Mouse (Mus musculus): ENCODE measurements around the gene Nt5c3. TPM values are rescaled to one million over a fixed set of nuclear protein-coding genes. Genes with fewer than 3 reads are reported as not detected.

Gene Nt5c3
- polyA plus RNA-seq, 1 experiment, result 9.9 TPM

GRCm38 (mm10) chr6:56902606-56903520 lies 20.9 kb downstream of the Nt5c3 start:
- Histone ChIP-seq H3K4me3 (no peak overlapping the region), H3K27me3 (ENCODE audit: control insufficient read depth, insufficient read depth, insufficient read length) (no peaks in the 10 kb centered on the region), H3K36me3 (ENCODE audit: control insufficient read depth, insufficient read depth) (no peaks in the 10 kb centered on the region), H3K79me2 (ENCODE audit: control insufficient read depth, insufficient read depth) (peaks cover 3% of the 10 kb centered on the region), H3K4me2 (ENCODE audit: low read depth) (no peak overlapping the region), H3ac (ENCODE audit: control insufficient read depth, insufficient read length) (no peak overlapping the region)
- no peak for TF ChIP-seq REST (IDR thresholded peaks at IDR 0.05; ENCODE audit: insufficient read depth, insufficient read length)
- TF ChIP-seq CEBPB (IDR thresholded peaks at IDR 0.05; ENCODE audit: insufficient read depth, poor library complexity, severe bottlenecking), result no peak
- no peak for TF ChIP-seq TCF12 (IDR thresholded peaks at IDR 0.05; ENCODE audit: insufficient read depth, poor library complexity, severe bottlenecking)
- TF ChIP-seq MYOD1 (IDR thresholded peaks at IDR 0.05; ENCODE audit: control insufficient read depth in 1 of 3, insufficient read length in 2 of 3, low read depth in 2 of 3), result no peak
- no peak for TF ChIP-seq MYOG (IDR thresholded peaks at IDR 0.05; ENCODE audit: control insufficient read depth in 1 of 3, insufficient read depth in 1 of 3, insufficient read length in 2 of 3, low read depth in 2 of 3)
- TF ChIP-seq E2F4 (IDR thresholded peaks at IDR 0.05; ENCODE audit: insufficient read depth), result no peak
- TF ChIP-seq SRF (IDR thresholded peaks at IDR 0.05; ENCODE audit: control insufficient read depth, insufficient read length, low read depth), result no peak
- TF ChIP-seq POLR2AphosphoS2 (IDR thresholded peaks at IDR 0.05; ENCODE audit: insufficient read length, low read depth), result no peak
- no peak for TF ChIP-seq POLR2A (IDR thresholded peaks at IDR 0.05; ENCODE audit: insufficient read length, low read depth)
- no peak for TF ChIP-seq TCF3 (IDR thresholded peaks at IDR 0.05; ENCODE audit: insufficient read length, low read depth)
- TF ChIP-seq MAX (IDR thresholded peaks at IDR 0.05; ENCODE audit: low read depth), result no peak
- no peak for TF ChIP-seq USF1 (IDR thresholded peaks at IDR 0.05; ENCODE audit: low read depth)

- no peaks in the 10 kb centered on the region for H3K27me3 ChIP-seq (ENCODE audit: control insufficient read depth, insufficient read depth, insufficient read length)
- no peaks in the 10 kb centered on the region for H3K36me3 ChIP-seq (ENCODE audit: control insufficient read depth, insufficient read depth)
Measured at GRCm38 (mm10) chr6:56901824-56902386, 21.8 kb downstream of the Nt5c3 start.

GRCm38 (mm10) chr6:56901336-56901735 lies 22.4 kb downstream of the Nt5c3 start:
- Histone ChIP-seq H3K27me3 (ENCODE audit: control insufficient read depth, insufficient read depth, insufficient read length) (no peaks in the 10 kb centered on the region), H3K4me2 (ENCODE audit: low read depth) (no peak overlapping the region), H3ac (ENCODE audit: control insufficient read depth, insufficient read length) (no peak overlapping the region), H3K36me3 (ENCODE audit: control insufficient read depth, insufficient read depth) (no peaks in the 10 kb centered on the region), H3K4me3 (no peak overlapping the region), H3K79me2 (ENCODE audit: control insufficient read depth, insufficient read depth) (peaks cover 3% of the 10 kb centered on the region)
- TF ChIP-seq REST (IDR thresholded peaks at IDR 0.05; ENCODE audit: insufficient read depth, insufficient read length), result no peak
- no peak for TF ChIP-seq E2F4 (IDR thresholded peaks at IDR 0.05; ENCODE audit: insufficient read depth)
- no peak for TF ChIP-seq SRF (IDR thresholded peaks at IDR 0.05; ENCODE audit: control insufficient read depth, insufficient read length, low read depth)
- no peak for TF ChIP-seq USF1 (IDR thresholded peaks at IDR 0.05; ENCODE audit: low read depth)
- TF ChIP-seq MYOG (IDR thresholded peaks at IDR 0.05; ENCODE audit: control insufficient read depth in 1 of 3, insufficient read depth in 1 of 3, insufficient read length in 2 of 3, low read depth in 2 of 3), result no peak
- TF ChIP-seq TCF3 (IDR thresholded peaks at IDR 0.05; ENCODE audit: insufficient read length, low read depth), result no peak
- no peak for TF ChIP-seq CEBPB (IDR thresholded peaks at IDR 0.05; ENCODE audit: insufficient read depth, poor library complexity, severe bottlenecking)
- TF ChIP-seq TCF12 (IDR thresholded peaks at IDR 0.05; ENCODE audit: insufficient read depth, poor library complexity, severe bottlenecking), result no peak
- TF ChIP-seq POLR2AphosphoS2 (IDR thresholded peaks at IDR 0.05; ENCODE audit: insufficient read length, low read depth), result no peak
- TF ChIP-seq MYOD1 (IDR thresholded peaks at IDR 0.05; ENCODE audit: control insufficient read depth in 1 of 3, insufficient read length in 2 of 3, low read depth in 2 of 3), result no peak
- no peak for TF ChIP-seq POLR2A (IDR thresholded peaks at IDR 0.05; ENCODE audit: insufficient read length, low read depth)
- TF ChIP-seq MAX (IDR thresholded peaks at IDR 0.05; ENCODE audit: low read depth), result no peak

More at GRCm38 (mm10) chr6:56901824-56902386, 21.8 kb downstream of the Nt5c3 start:
- Histone ChIP-seq H3K79me2 (ENCODE audit: control insufficient read depth, insufficient read depth) (peaks cover 3% of the 10 kb centered on the region), H3K4me2 (ENCODE audit: low read depth) (no peak overlapping the region), H3K4me3 (no peak overlapping the region), H3ac (ENCODE audit: control insufficient read depth, insufficient read length) (no peak overlapping the region)
- no peak for TF ChIP-seq SRF (IDR thresholded peaks at IDR 0.05; ENCODE audit: control insufficient read depth, insufficient read length, low read depth)
- TF ChIP-seq MYOD1 (IDR thresholded peaks at IDR 0.05; ENCODE audit: control insufficient read depth in 1 of 3, insufficient read length in 2 of 3, low read depth in 2 of 3), result no peak
- no peak for TF ChIP-seq MYOG (IDR thresholded peaks at IDR 0.05; ENCODE audit: control insufficient read depth in 1 of 3, insufficient read depth in 1 of 3, insufficient read length in 2 of 3, low read depth in 2 of 3)
- TF ChIP-seq POLR2A (IDR thresholded peaks at IDR 0.05; ENCODE audit: insufficient read length, low read depth), result no peak
- no peak for TF ChIP-seq CEBPB (IDR thresholded peaks at IDR 0.05; ENCODE audit: insufficient read depth, poor library complexity, severe bottlenecking)
- TF ChIP-seq TCF3 (IDR thresholded peaks at IDR 0.05; ENCODE audit: insufficient read length, low read depth), result no peak

GRCm38 (mm10) chr6:56899601-56900000 lies 24.1 kb downstream of the Nt5c3 start:
- Histone ChIP-seq H3K4me2 (ENCODE audit: low read depth) (no peak overlapping the region), H3K79me2 (ENCODE audit: control insufficient read depth, insufficient read depth) (no peaks in the 10 kb centered on the region), H3ac (ENCODE audit: control insufficient read depth, insufficient read length) (no peak overlapping the region), H3K27me3 (ENCODE audit: control insufficient read depth, insufficient read depth, insufficient read length) (no peaks in the 10 kb centered on the region), H3K36me3 (ENCODE audit: control insufficient read depth, insufficient read depth) (no peaks in the 10 kb centered on the region), H3K4me3 (no peak overlapping the region)
- TF ChIP-seq MYOD1 (IDR thresholded peaks at IDR 0.05; ENCODE audit: control insufficient read depth in 1 of 3, insufficient read length in 2 of 3, low read depth in 2 of 3) (no peak), USF1 (IDR thresholded peaks at IDR 0.05; ENCODE audit: low read depth) (no peak), CEBPB (IDR thresholded peaks at IDR 0.05; ENCODE audit: insufficient read depth, poor library complexity, severe bottlenecking) (no peak), POLR2AphosphoS2 (IDR thresholded peaks at IDR 0.05; ENCODE audit: insufficient read length, low read depth) (no peak), MYOG (IDR thresholded peaks at IDR 0.05; ENCODE audit: control insufficient read depth in 1 of 3, insufficient read depth in 1 of 3, insufficient read length in 2 of 3, low read depth in 2 of 3) (no peak), MAX (IDR thresholded peaks at IDR 0.05; ENCODE audit: low read depth) (no peak), E2F4 (IDR thresholded peaks at IDR 0.05; ENCODE audit: insufficient read depth) (no peak), REST (IDR thresholded peaks at IDR 0.05; ENCODE audit: insufficient read depth, insufficient read length) (no peak), TCF12 (IDR thresholded peaks at IDR 0.05; ENCODE audit: insufficient read depth, poor library complexity, severe bottlenecking) (no peak), TCF3 (IDR thresholded peaks at IDR 0.05; ENCODE audit: insufficient read length, low read depth) (no peak), SRF (IDR thresholded peaks at IDR 0.05; ENCODE audit: control insufficient read depth, insufficient read length, low read depth) (no peak)
